Mouse (Mus musculus): ENCODE data around the gene Rnasel.
"Not testable (repeated sequence)": the region's sequence is repeated elsewhere in the genome, so short reads cannot be mapped to it uniquely, and the experiment has no call there.

DNA sequence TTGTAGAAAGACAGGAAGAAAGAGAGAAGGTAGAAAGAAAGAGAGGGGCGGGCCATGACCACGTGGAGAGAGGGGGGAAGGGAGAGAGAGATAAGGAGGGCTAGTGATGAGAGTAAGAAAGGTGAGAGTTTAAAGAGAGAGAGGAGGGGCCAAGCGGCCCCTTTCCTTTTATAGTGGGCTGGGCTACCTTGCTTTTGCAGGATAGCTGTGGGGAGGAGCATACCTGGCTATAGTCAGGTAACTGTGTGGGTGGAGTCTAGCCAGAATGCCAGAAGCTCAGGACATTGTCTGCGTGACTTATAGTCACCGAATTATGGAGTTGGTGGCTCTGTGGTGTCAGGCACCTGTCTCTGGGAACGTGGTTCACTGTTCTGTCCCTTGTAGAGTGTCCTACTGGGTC lies 20.3 kb downstream of the Rnasel start:
- TF ChIP-seq CTCF (IDR thresholded peaks at IDR 0.05; ENCODE audit: borderline replicate concordance, control insufficient read depth, extremely low read depth, insufficient read depth, low read length, poor library complexity); POLR2A (IDR thresholded peaks at IDR 0.05; ENCODE audit: control insufficient read depth, extremely low read depth, insufficient read depth, low read length, poor library complexity): not testable (repeated sequence)
